Mouse (Mus musculus) midbrain, postnatal 0 days (tissue): ENCODE measurements around the gene Mark1. TPM values are rescaled to one million over a fixed set of nuclear protein-coding genes. Genes with fewer than 3 reads are reported as not detected.

Experiments used
- ATAC-seq: fragments of 200-750 bp; cut with Nextera tagmentation; 2 replicates; pipeline ENCODE4 v1.8.0; 2017; ENCODE audit warnings: moderate number of reproducible peaks, mild to moderate bottlenecking, moderate TSS enrichment, moderate library complexity; ENCODE audit not compliant: low FRiP score
- DNase-seq: peaks from one replicate; pipeline ENCODE4 v3.0.0-alpha.2; 2015; ENCODE audit warnings: low spot score
- H3K27ac ChIP-seq: fragments of 300-500 bp; sonication (generic); 2 replicates; pipeline ENCODE4 v1.5.1; 2014; ENCODE audit warnings: low read depth, mild to moderate bottlenecking, low read length, mixed read lengths
- H3K27me3 ChIP-seq: fragments of 300-500 bp; sonication (generic); 2 replicates; pipeline ENCODE4 v1.6.1; 2014; ENCODE audit warnings: low read length, control low read depth, mixed read lengths; ENCODE audit not compliant: insufficient read depth
- H3K36me3 ChIP-seq: fragments of 300-500 bp; sonication (generic); 2 replicates; pipeline ENCODE4 v1.6.1; 2014; ENCODE audit warnings: low read length, control low read depth, mixed read lengths; ENCODE audit not compliant: insufficient read depth
- H3K4me1 ChIP-seq: fragments of 300-500 bp; sonication (generic); 2 replicates; pipeline ENCODE4 v1.6.1; 2014; ENCODE audit warnings: mild to moderate bottlenecking, control low read depth, antibody characterized with exemption, low read length, mixed read lengths; ENCODE audit not compliant: insufficient read depth
- H3K4me2 ChIP-seq: fragments of 300-500 bp; sonication (generic); 2 replicates; pipeline ENCODE4 v1.6.1; 2014; ENCODE audit warnings: low read depth, mild to moderate bottlenecking, low read length, mixed read lengths; ENCODE audit not compliant: poor library complexity, severe bottlenecking
- H3K4me3 ChIP-seq: fragments of 300-500 bp; sonication (generic); 2 replicates; pipeline ENCODE4 v1.5.1; 2014; ENCODE audit warnings: low read depth, mild to moderate bottlenecking, low read length, moderate library complexity
- H3K9ac ChIP-seq: fragments of 300-500 bp; sonication (generic); replicated peaks from 2 replicates; pipeline ENCODE4 v1.6.1; 2014; ENCODE audit warnings: mild to moderate bottlenecking, low read length, moderate library complexity, mixed read lengths; ENCODE audit not compliant: poor library complexity, severe bottlenecking
- H3K9me3 ChIP-seq: fragments of 300-500 bp; sonication (generic); 2 replicates; pipeline ENCODE4 v1.6.1; 2016; ENCODE audit warnings: low read length, control low read depth
- CTCF ChIP-seq: IDR thresholded peaks from 2 replicates; pipeline ENCODE4 v1.5.1; 2016; ENCODE audit warnings: antibody characterized with exemption, mild to moderate bottlenecking
- WGBS: fragments of 180-500 bp; shearing (Covaris S2); extraction: QIAGEN DNeasy Blood & Tissue Kit; methylation state at CpG from one replicate; pipeline ENCODE4 v1.1.7; 2014; 5-methylcytosine and 5-hydroxymethylcytosine counted together
- polyA plus RNA-seq: library from polyadenylated mRNA; unstranded; fragments of >200 nt; fragmentation: Nextera tagmentation; extraction: Ambion mirVana; gene quantifications from 2 replicates; pipeline ENCODE4 v1.2.1, GENCODE M21; 2015
- total RNA-seq: library from RNA; depleted of rRNA; stranded (reverse); fragments of >200 nt; gene quantifications from 2 replicates; pipeline ENCODE4 v1.2.3, GENCODE M21; 2014

Mark1 gene
- total and polyA plus RNA-seq, 2 experiments from 2014 or later, result 13.0 to 69.1 TPM

- no peak for TF ChIP-seq CTCF
- Histone ChIP-seq H3K4me2 (no peak overlapping the region), H3K27ac (no peak overlapping the region), H3K4me1 (peaks cover 4% of the 10 kb centered on the region; the same call in 1 of the 2 replicates), H3K9me3 (no peaks in the 10 kb centered on the region), H3K4me3 (no peak overlapping the region), H3K27me3 (no peaks in the 10 kb centered on the region), H3K9ac (no peak overlapping the region), H3K36me3 (no peaks in the 10 kb centered on the region)
- 55% methylated on average over 13 of the region's 13 CpGs for WGBS
- no peak for ATAC-seq
- no peak for DNase-seq
Observed at GRCm38 (mm10) chr1:185020429-185021168, 21.2 kb upstream of the Mark1 start.

GRCm38 (mm10) chr1:185012566-185012965, 13.2 kb upstream of the Mark1 start:
- Histone ChIP-seq H3K27ac (no peak overlapping the region), H3K9ac (no peak overlapping the region), H3K4me3 (no peak overlapping the region), H3K4me1 (no peaks in the 10 kb centered on the region), H3K36me3 (no peaks in the 10 kb centered on the region), H3K27me3 (no peaks in the 10 kb centered on the region), H3K9me3 (no peaks in the 10 kb centered on the region), H3K4me2 (no peak overlapping the region)
- no peak for DNase-seq
- no peak for TF ChIP-seq CTCF
- 82% methylated on average over 3 of the region's 3 CpGs for WGBS
- no peak for ATAC-seq

GRCm38 (mm10) chr1:185007066-185007465, 7.7 kb upstream of the Mark1 start:
- Histone ChIP-seq H3K27me3 (no peaks in the 10 kb centered on the region), H3K4me2 (no peak overlapping the region), H3K9ac (no peak overlapping the region), H3K4me3 (no peak overlapping the region), H3K36me3 (no peaks in the 10 kb centered on the region), H3K9me3 (no peaks in the 10 kb centered on the region), H3K4me1 (no peaks in the 10 kb centered on the region), H3K27ac (no peak overlapping the region)
- no peak for TF ChIP-seq CTCF
- ATAC-seq (no peak), DNase-seq (no peak)
- 88% methylated on average over 5 of the region's 5 CpGs for WGBS

GRCm38 (mm10) chr1:184999780-185000599, 620 bp upstream of the Mark1 start:
- H3K27me3 ChIP-seq, result no peaks in the 10 kb centered on the region
- no peaks in the 10 kb centered on the region for H3K9me3 ChIP-seq
- DNase-seq, result peak; percentile 71
- H3K4me1 ChIP-seq, result peaks cover 3% of the 10 kb centered on the region; the same call in 1 of the 2 replicates
- H3K4me3 ChIP-seq, result peak overlapping the region; percentile 98
- H3K36me3 ChIP-seq, result no peaks in the 10 kb centered on the region
- TF ChIP-seq CTCF, result no peak
- peak; percentile 83 for ATAC-seq
- H3K9ac ChIP-seq, result peak overlapping the region; percentile 96
- 2% methylated on average over 39 of the region's 65 CpGs for WGBS
- H3K27ac ChIP-seq, result peak overlapping the region; percentile 97
- H3K4me2 ChIP-seq, result peak overlapping the region; percentile 73

DNA sequence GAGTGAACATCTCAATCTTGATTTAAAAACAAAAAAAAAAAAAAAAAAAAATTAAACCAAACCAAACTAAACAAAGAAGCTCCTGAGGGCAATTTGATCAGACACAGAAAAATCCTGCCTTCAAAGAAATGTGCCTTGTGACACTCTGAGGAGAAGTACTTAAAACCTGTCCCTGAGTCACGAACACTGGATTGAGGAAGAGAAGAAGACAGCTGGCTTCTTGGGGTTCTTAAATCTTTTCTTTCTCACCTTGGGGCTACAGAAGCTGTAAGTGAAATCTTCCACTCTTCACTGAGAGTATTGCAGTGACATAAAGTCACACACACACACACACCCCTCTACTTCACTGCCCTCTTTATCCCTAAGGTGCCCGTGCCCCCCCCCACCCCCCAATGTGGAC, 739 bp downstream of the Mark1 start:
- H3K27ac ChIP-seq, result peak overlapping the region; percentile 97
- peak overlapping the region; percentile 73 for H3K4me2 ChIP-seq
- peaks cover 3% of the 10 kb centered on the region; the same call in 1 of the 2 replicates for H3K4me1 ChIP-seq
- WGBS, result 7% methylated on average over 2 of the region's 2 CpGs
- peak overlapping the region; percentile 98 for H3K4me3 ChIP-seq
- H3K27me3 ChIP-seq, result no peaks in the 10 kb centered on the region
- H3K9me3 ChIP-seq, result no peaks in the 10 kb centered on the region
- no peak for TF ChIP-seq CTCF
- peak overlapping the region; percentile 96 for H3K9ac ChIP-seq
- H3K36me3 ChIP-seq, result no peaks in the 10 kb centered on the region
- no peak for ATAC-seq
- no peak for DNase-seq

DNA sequence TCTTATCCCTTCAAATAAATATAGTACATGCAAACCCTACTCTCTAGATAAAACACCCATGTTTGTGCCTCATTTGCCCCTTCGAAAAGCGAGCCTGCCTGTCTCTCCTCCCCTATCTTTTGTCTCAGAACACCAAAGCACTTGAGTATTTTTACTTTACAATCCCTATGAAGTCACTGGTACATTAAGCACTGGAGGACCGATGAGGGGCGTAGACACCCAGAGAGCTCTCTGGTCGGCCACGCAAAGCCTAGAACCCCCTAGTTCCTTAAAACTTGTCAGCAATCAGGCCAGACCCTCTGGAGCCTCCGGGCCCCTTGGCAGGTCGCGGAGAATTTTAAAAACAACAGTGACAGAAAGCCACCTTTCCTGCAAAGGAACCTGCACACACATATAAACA, 1.2 kb downstream of the Mark1 start:
- DNase-seq (no peak), ATAC-seq (no peak)
- peaks cover 3% of the 10 kb centered on the region; the same call in 1 of the 2 replicates for H3K4me1 ChIP-seq
- peak overlapping the region; percentile 96 for H3K9ac ChIP-seq
- no peaks in the 10 kb centered on the region for H3K9me3 ChIP-seq
- H3K27me3 ChIP-seq, result no peaks in the 10 kb centered on the region
- H3K27ac ChIP-seq, result peak overlapping the region; percentile 97; the same call in 1 of the 2 replicates
- no peaks in the 10 kb centered on the region for H3K36me3 ChIP-seq
- TF ChIP-seq CTCF, result no peak
- H3K4me3 ChIP-seq, result peak overlapping the region; percentile 98
- 12% methylated on average over 9 of the region's 9 CpGs for WGBS
- H3K4me2 ChIP-seq, result peak overlapping the region; percentile 73
